Mouse (Mus musculus) forebrain, postnatal 0 days (tissue): Measurements from ENCODE around the gene Syce2. TPM values are rescaled to one million over a fixed set of nuclear protein-coding genes. Genes with fewer than 3 reads are reported as not detected.
A peak's percentile ranks its signal among the peaks of the same experiment; 100 is the strongest.

ENCODE experiments used
- ATAC-seq: fragments of 200-750 bp; cut with Nextera tagmentation; 2 replicates; pipeline ENCODE4 v1.8.0; 2017; ENCODE audit warnings: mild to moderate bottlenecking, moderate library complexity
- DNase-seq: peaks from one replicate; pipeline ENCODE4 v3.0.0-alpha.2; 2015
- H3K27ac ChIP-seq: fragments of 300-500 bp; sonication (generic); 2 replicates; pipeline ENCODE4 v1.5.1; 2014; ENCODE audit warnings: low read depth, mild to moderate bottlenecking, antibody characterized with exemption, low read length, moderate library complexity, mixed read lengths
- H3K27me3 ChIP-seq: fragments of 300-500 bp; sonication (generic); 2 replicates; pipeline ENCODE4 v1.6.1; 2014; ENCODE audit warnings: mild to moderate bottlenecking, low read length, mixed read lengths; ENCODE audit not compliant: insufficient read depth
- H3K36me3 ChIP-seq: fragments of 300-500 bp; sonication (generic); 2 replicates; pipeline ENCODE4 v1.6.1; 2014; ENCODE audit warnings: mild to moderate bottlenecking, moderate library complexity; ENCODE audit not compliant: insufficient read depth
- H3K4me1 ChIP-seq: fragments of 300-500 bp; sonication (generic); 2 replicates; pipeline ENCODE4 v1.6.1; 2014; ENCODE audit warnings: antibody characterized with exemption; ENCODE audit not compliant: insufficient read depth
- H3K4me2 ChIP-seq: fragments of 300-500 bp; sonication (generic); 2 replicates; pipeline ENCODE4 v1.6.1; 2014; ENCODE audit warnings: low read depth, mild to moderate bottlenecking, moderate library complexity
- H3K4me3 ChIP-seq: fragments of 300-500 bp; sonication (generic); 2 replicates; pipeline ENCODE4 v1.5.1; 2014; ENCODE audit warnings: low read depth, low read length, mixed read lengths
- H3K9ac ChIP-seq: fragments of 300-500 bp; sonication (generic); 2 replicates; pipeline ENCODE4 v1.6.1; 2014; ENCODE audit warnings: mild to moderate bottlenecking
- H3K9me3 ChIP-seq: fragments of 300-500 bp; sonication (generic); 2 replicates; pipeline ENCODE4 v1.6.1; 2016; ENCODE audit warnings: low read length
- CTCF ChIP-seq: sonication (generic); IDR thresholded peaks from 2 replicates; pipeline ENCODE4 v1.5.1; 2016; ENCODE audit warnings: antibody characterized with exemption, control low read depth, low read depth
- WGBS: fragments of 180-500 bp; shearing (Covaris S2); extraction: QIAGEN DNeasy Blood & Tissue Kit; methylation state at CpG from one replicate; pipeline ENCODE4 v1.1.7; 2014; 5-methylcytosine and 5-hydroxymethylcytosine counted together
- microRNA-seq, 2 experiments: library from miRNA; unstranded; fragments of <30 nt; microRNA quantifications; one replicate each; pipeline ENCODE4; 2016
- polyA plus RNA-seq: library from polyadenylated mRNA; unstranded; fragments of >200 nt; fragmentation: Nextera tagmentation; extraction: Ambion mirVana; gene quantifications from 2 replicates; pipeline ENCODE4 v1.2.1, GENCODE M21; 2015
- total RNA-seq: library from RNA; depleted of rRNA; stranded (reverse); fragments of >200 nt; gene quantifications from 2 replicates; pipeline ENCODE4 v1.2.3, GENCODE M21; 2014; rRNA removed

Gene Syce2
- total and polyA plus RNA-seq, 2 experiments from 2014 or later: 27.5 to 77.9 TPM

DNA sequence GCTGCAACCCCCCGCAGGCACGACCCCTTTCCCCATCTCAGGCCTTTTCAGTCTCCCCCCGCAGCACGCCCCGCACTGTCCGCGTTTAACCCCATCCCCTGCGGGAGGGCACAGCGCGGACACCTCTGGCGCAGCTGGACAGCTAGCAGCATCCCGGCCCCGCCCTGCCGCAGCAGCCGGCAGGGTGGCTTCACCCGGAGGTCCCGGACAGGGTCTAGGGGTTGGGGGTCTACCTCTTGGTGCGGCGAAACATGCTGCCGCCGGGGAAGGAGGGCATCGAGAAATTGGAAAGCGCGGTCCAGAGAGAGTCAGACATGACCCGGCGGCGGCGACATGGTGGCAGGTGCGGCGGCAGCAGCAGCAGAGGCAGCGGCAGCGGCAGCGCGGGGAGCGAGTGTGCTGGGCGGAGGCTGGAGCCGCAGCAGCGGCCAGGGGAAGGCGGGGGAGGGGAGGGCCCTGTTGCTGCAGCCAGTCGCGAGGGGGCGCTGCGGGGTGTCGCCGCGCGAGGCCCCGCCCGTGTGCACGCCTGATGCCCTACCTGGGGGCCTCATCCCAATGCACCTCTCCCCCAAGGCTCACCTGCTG lies 65.1 kb downstream of the Syce2 start, which contains the start of gene Mast1:
Gene Mast1, minus strand, starts transcription at position 398 of the 585 bp plus-strand sequence.
- Histone ChIP-seq H3K4me2 (peak within 1 kb of the TSS; percentile 87), H3K4me3 (peak within 1 kb of the TSS; percentile 78), H3K36me3 (peaks cover 6% of the 10 kb centered on the region), H3K27me3 (no peaks in the 10 kb centered on the region), H3K27ac (peak within 1 kb of the TSS; percentile 95), H3K9me3 (no peaks in the 10 kb centered on the region), H3K9ac (peak within 1 kb of the TSS; percentile 96), H3K4me1 (peaks cover 14% of the 10 kb centered on the region)
- under 1% methylated on average over 50 of the region's 50 CpGs for WGBS
- DNase-seq (peak; percentile 90), ATAC-seq (peak; percentile 74)
- peak; percentile 81 for TF ChIP-seq CTCF

Small RNA genes lying within 50 kb of the gene (microRNA-seq; reads per million reads assigned to microRNA genes)
- gene Gm24197: 0 reads per million in 2 experiments
- gene Mir7069: 1.6 to 4.3 reads per million in 2 experiments

Other genes starting within 250 kb of the Syce2 start
Only the 30 nearest of the 31 such genes appear.
- 4.8 and 8.5 TPM in 2 replicates for gene Ier2, start 209.3 kb upstream of the Syce2 start, total RNA-seq
- 19.3 and 22.7 TPM in 2 replicates for gene Ier2, start 209.3 kb upstream of the Syce2 start, polyA plus RNA-seq
- 89.5 and 94.8 TPM in 2 replicates for gene Trmt1, start 185.8 kb upstream of the Syce2 start, total RNA-seq
- 59.8 and 67.5 TPM in 2 replicates for gene Trmt1, start 185.8 kb upstream of the Syce2 start, polyA plus RNA-seq
- gene Nacc1, start 184.2 kb upstream of the Syce2 start, total RNA-seq: 65.9 and 78.2 TPM in 2 replicates
- gene Nacc1, start 184.2 kb upstream of the Syce2 start, polyA plus RNA-seq: 14.6 and 14.7 TPM in 2 replicates
- 2.2 and 2.7 TPM in 2 replicates for gene Lyl1, start 170.7 kb upstream of the Syce2 start, total RNA-seq
- gene Lyl1, start 170.7 kb upstream of the Syce2 start, polyA plus RNA-seq: 2.4 and 2.5 TPM in 2 replicates
- gene G430095P16Rik, start 149.1 kb upstream of the Syce2 start, total RNA-seq: not detected in 2 replicates
- gene G430095P16Rik, start 149.1 kb upstream of the Syce2 start, polyA plus RNA-seq: 0.56 and 1.0 TPM in 2 replicates
- 111 and 116 TPM in 2 replicates for gene Nfix, start 71.8 kb upstream of the Syce2 start, total RNA-seq
- gene Nfix, start 71.8 kb upstream of the Syce2 start, polyA plus RNA-seq: 347 and 376 TPM in 2 replicates
- gene Dand5, start 49.3 kb upstream of the Syce2 start, total RNA-seq: 4.7 and 6.9 TPM in 2 replicates
- 8.2 and 10.0 TPM in 2 replicates for gene Dand5, start 49.3 kb upstream of the Syce2 start, polyA plus RNA-seq
- 24.7 and 28.7 TPM in 2 replicates for gene Gadd45gip1, start 40.6 kb upstream of the Syce2 start, total RNA-seq
- gene Gadd45gip1, start 40.6 kb upstream of the Syce2 start, polyA plus RNA-seq: 36.7 and 40.8 TPM in 2 replicates
- 32.2 and 55.3 TPM in 2 replicates for gene Rad23a, start 31.4 kb upstream of the Syce2 start, total RNA-seq
- gene Rad23a, start 31.4 kb upstream of the Syce2 start, polyA plus RNA-seq: 63.5 and 77.4 TPM in 2 replicates
- gene Calr, start 25.2 kb upstream of the Syce2 start, total RNA-seq: 470 and 505 TPM in 2 replicates
- gene Calr, start 25.2 kb upstream of the Syce2 start, polyA plus RNA-seq: 354 and 405 TPM in 2 replicates
- gene Farsa, start 15.1 kb upstream of the Syce2 start, total RNA-seq: 77.1 and 91.2 TPM in 2 replicates
- gene Farsa, start 15.1 kb upstream of the Syce2 start, polyA plus RNA-seq: 100 and 103 TPM in 2 replicates
- gene Gcdh, start 21.8 kb downstream of the Syce2 start, total RNA-seq: 28.9 and 31.5 TPM in 2 replicates
- 21.3 and 27.5 TPM in 2 replicates for gene Gcdh, start 21.8 kb downstream of the Syce2 start, polyA plus RNA-seq
- gene Klf1, start 29.8 kb downstream of the Syce2 start, total RNA-seq: 0.46 TPM in 1 of 2 replicates, not detected in the other
- 0.50 and 0.77 TPM in 2 replicates for gene Klf1, start 29.8 kb downstream of the Syce2 start, polyA plus RNA-seq
- 3.6 and 3.7 TPM in 2 replicates for gene Dnase2a, start 36.4 kb downstream of the Syce2 start, total RNA-seq
- gene Dnase2a, start 36.4 kb downstream of the Syce2 start, polyA plus RNA-seq: 6.3 and 7.1 TPM in 2 replicates
- gene Mast1, start 65.2 kb downstream of the Syce2 start, total RNA-seq: 39.7 and 57.7 TPM in 2 replicates
- 44.2 and 63.8 TPM in 2 replicates for gene Mast1, start 65.2 kb downstream of the Syce2 start, polyA plus RNA-seq
- 4.8 and 10.4 TPM in 2 replicates for gene Rtbdn, start 74.9 kb downstream of the Syce2 start, total RNA-seq
- gene Rtbdn, start 74.9 kb downstream of the Syce2 start, polyA plus RNA-seq: 1.7 and 3.5 TPM in 2 replicates
- gene Gm49661, start 97.3 kb downstream of the Syce2 start, total RNA-seq: not detected in 2 replicates
- gene Gm49661, start 97.3 kb downstream of the Syce2 start, polyA plus RNA-seq: not detected in 2 replicates
- gene Prdx2, start 97.5 kb downstream of the Syce2 start, total RNA-seq: 814 and 983 TPM in 2 replicates
- 974 and 1,110 TPM in 2 replicates for gene Prdx2, start 97.5 kb downstream of the Syce2 start, polyA plus RNA-seq
- 39.8 and 42.7 TPM in 2 replicates for gene Rnaseh2a, start 97.7 kb downstream of the Syce2 start, total RNA-seq
- gene Rnaseh2a, start 97.7 kb downstream of the Syce2 start, polyA plus RNA-seq: 52.2 and 56.3 TPM in 2 replicates
- gene Junb, start 106.6 kb downstream of the Syce2 start, total RNA-seq: 21.9 and 22.2 TPM in 2 replicates
- gene Junb, start 106.6 kb downstream of the Syce2 start, polyA plus RNA-seq: 10.1 and 15.9 TPM in 2 replicates
- gene Hook2, start 118.5 kb downstream of the Syce2 start, total RNA-seq: 30.3 and 32.5 TPM in 2 replicates
- gene Hook2, start 118.5 kb downstream of the Syce2 start, polyA plus RNA-seq: 22.6 and 28.7 TPM in 2 replicates
- not detected in 2 replicates for gene Best2, start 142.4 kb downstream of the Syce2 start, total RNA-seq
- gene Best2, start 142.4 kb downstream of the Syce2 start, polyA plus RNA-seq: 0.11 and 0.15 TPM in 2 replicates
- 136 and 160 TPM in 2 replicates for gene Asna1, start 153.2 kb downstream of the Syce2 start, total RNA-seq
- gene Asna1, start 153.2 kb downstream of the Syce2 start, polyA plus RNA-seq: 153 and 180 TPM in 2 replicates
- gene Trir, start 154.7 kb downstream of the Syce2 start, total RNA-seq: 338 and 447 TPM in 2 replicates
- 161 and 178 TPM in 2 replicates for gene Trir, start 154.7 kb downstream of the Syce2 start, polyA plus RNA-seq
- gene Tnpo2, start 164.8 kb downstream of the Syce2 start, total RNA-seq: 129 and 155 TPM in 2 replicates
- gene Tnpo2, start 164.8 kb downstream of the Syce2 start, polyA plus RNA-seq: 40.4 and 52.3 TPM in 2 replicates
- 106 and 115 TPM in 2 replicates for gene Fbxw9, start 187.9 kb downstream of the Syce2 start, total RNA-seq
- 79.8 and 87.4 TPM in 2 replicates for gene Fbxw9, start 187.9 kb downstream of the Syce2 start, polyA plus RNA-seq
- gene Gm5741, start 195.9 kb downstream of the Syce2 start, total RNA-seq: not detected in 2 replicates
- gene Gm5741, start 195.9 kb downstream of the Syce2 start, polyA plus RNA-seq: 0.74 and 3.0 TPM in 2 replicates
- gene Dhps, start 199.6 kb downstream of the Syce2 start, total RNA-seq: 63.1 and 74.3 TPM in 2 replicates
- gene Dhps, start 199.6 kb downstream of the Syce2 start, polyA plus RNA-seq: 104 and 118 TPM in 2 replicates
- 80.8 and 105 TPM in 2 replicates for gene Wdr83os, start 208.6 kb downstream of the Syce2 start, total RNA-seq
- 171 and 182 TPM in 2 replicates for gene Wdr83os, start 208.6 kb downstream of the Syce2 start, polyA plus RNA-seq
- 22.1 and 22.5 TPM in 2 replicates for gene Wdr83, start 209.2 kb downstream of the Syce2 start, total RNA-seq
- gene Wdr83, start 209.2 kb downstream of the Syce2 start, polyA plus RNA-seq: 35.3 and 37.2 TPM in 2 replicates